Mouse (Mus musculus): ENCODE measurements around the gene Slc22a16.

DNA sequence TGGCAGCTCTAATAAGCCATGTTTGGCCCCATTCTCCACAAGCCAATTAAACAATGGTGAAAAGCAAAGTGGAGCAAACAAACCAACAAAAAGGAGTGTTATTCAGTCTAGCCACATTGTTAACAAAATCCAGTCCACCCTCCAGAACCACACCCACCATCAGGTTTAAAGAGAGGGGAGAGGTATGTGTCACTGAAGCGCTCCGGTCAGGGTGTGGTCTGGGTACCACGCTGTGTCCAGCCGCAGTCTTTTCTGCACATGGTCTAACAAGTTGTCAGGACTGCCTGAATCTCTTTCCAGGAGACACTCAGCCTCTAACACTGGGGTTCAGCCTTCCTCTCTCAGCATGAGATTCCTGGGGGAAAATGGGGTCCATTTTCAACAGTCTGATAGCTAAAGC is 70.3 kb downstream of the Slc22a16 start:
- TF ChIP-seq HCFC1 (IDR thresholded peaks at IDR 0.05; ENCODE audit: borderline replicate concordance, insufficient read depth, low read length) (no peak), CHD2 (IDR thresholded peaks at IDR 0.05; ENCODE audit: low read depth, low read length) (no peak), MAFK (IDR thresholded peaks at IDR 0.05; ENCODE audit: insufficient read depth, low read depth, low read length) (no peak)

Data from ES-E14 (cell line).